Mouse (Mus musculus): ENCODE measurements around the gene Gba2.
"Not testable (repeated sequence)": the region's sequence is repeated elsewhere in the genome, so short reads cannot be mapped to it uniquely, and the experiment has no call there.

The Gba2 gene

GRCm38 (mm10) chr4:43553891-43554290, 24.8 kb downstream of the Gba2 start:
- DNase-seq (ENCODE audit: low read depth, low spot score), result no peak

GRCm38 (mm10) chr4:43552437-43552836, 26.2 kb downstream of the Gba2 start:
- no peak for DNase-seq (ENCODE audit: low read depth, low spot score)

- not testable (repeated sequence) for DNase-seq (ENCODE audit: low read depth, low spot score)
Observed at GRCm38 (mm10) chr4:43551854-43552253, 26.8 kb downstream of the Gba2 start.

GRCm38 (mm10) chr4:43549055-43549454, 29.6 kb downstream of the Gba2 start:
- no peak for DNase-seq (ENCODE audit: low read depth, low spot score)

- no peak for DNase-seq (ENCODE audit: low read depth, low spot score)
Observed at GRCm38 (mm10) chr4:43547160-43547559, 31.5 kb downstream of the Gba2 start.

- DNase-seq (ENCODE audit: low read depth, low spot score), result no peak
Observed at GRCm38 (mm10) chr4:43546375-43547047, 32.2 kb downstream of the Gba2 start.

- DNase-seq (ENCODE audit: low read depth, low spot score), result no peak
Observed at GRCm38 (mm10) chr4:43542044-43542443, 36.6 kb downstream of the Gba2 start.

- DNase-seq (ENCODE audit: low read depth, low spot score), result no peak
Observed at GRCm38 (mm10) chr4:43536031-43536430, 42.6 kb downstream of the Gba2 start.

GRCm38 (mm10) chr4:43535628-43536027, 43.0 kb downstream of the Gba2 start:
- DNase-seq (ENCODE audit: low read depth, low spot score), result no peak

GRCm38 (mm10) chr4:43533270-43533669, 45.4 kb downstream of the Gba2 start:
- no peak for DNase-seq (ENCODE audit: low read depth, low spot score)

GRCm38 (mm10) chr4:43530581-43530980, 48.1 kb downstream of the Gba2 start:
- DNase-seq (ENCODE audit: low read depth, low spot score), result peak; percentile 74

GRCm38 (mm10) chr4:43530081-43530501, 48.6 kb downstream of the Gba2 start:
- DNase-seq (ENCODE audit: low read depth, low spot score), result no peak

- DNase-seq (ENCODE audit: low read depth, low spot score), result no peak
Observed at GRCm38 (mm10) chr4:43528487-43528886, 50.2 kb downstream of the Gba2 start.

GRCm38 (mm10) chr4:43527880-43528279, 50.8 kb downstream of the Gba2 start:
- no peak for DNase-seq (ENCODE audit: low read depth, low spot score)

- DNase-seq (ENCODE audit: low read depth, low spot score), result peak; percentile 89
Observed at GRCm38 (mm10) chr4:43519956-43520355, 58.7 kb downstream of the Gba2 start.

GRCm38 (mm10) chr4:43519551-43519950, 59.1 kb downstream of the Gba2 start:
- DNase-seq (ENCODE audit: low read depth, low spot score), result no peak

All from forelimb bud, embryonic 11.5 days (tissue).